Comparison of ENCODE assay signal across 8 mouse cellular contexts in genomic region chr17:7946053-7946627, GRCm38 (mm10). TPM values are rescaled to one million over a fixed set of nuclear protein-coding genes. Genes with fewer than 3 reads are reported as not detected.
DNase-seq lines count a peak whose midpoint lies in the region; ATAC-seq and TF ChIP-seq lines count a peak whose summit lies in the region.
"Not testable (repeated sequence)": the region's sequence is repeated elsewhere in the genome, so short reads cannot be mapped to it uniquely, and the experiment has no call there.

No protein-coding gene starts in this region.

- H3K27me3 ChIP-seq in embryonic facial prominence, embryonic 11.5 days (ENCODE audit: control insufficient read depth, insufficient read depth, low read length); forebrain, embryonic 16.5 days (replicated peaks; ENCODE audit: control insufficient read depth, insufficient read depth, low read length); hindbrain, embryonic 10.5 days (ENCODE audit: insufficient read depth, poor library complexity, severe bottlenecking); kidney, embryonic 16.5 days (ENCODE audit: insufficient read depth, low read length); liver, embryonic 15.5 days; midbrain, embryonic 12.5 days; spleen, adult 2 months (ENCODE audit: control insufficient read depth, insufficient read depth, low read length): not testable (repeated sequence)

- not testable (repeated sequence) for DNase-seq in embryonic facial prominence, embryonic 11.5 days (ENCODE audit: low spot score); hindbrain, embryonic 10.5 days (ENCODE audit: low spot score); spleen, adult 2 months (ENCODE audit: low read depth in 1 of 2, low spot score in 2 of 2)

- H3K27ac ChIP-seq in embryonic facial prominence, embryonic 11.5 days (replicated peaks; ENCODE audit: low read depth, low read length); kidney, embryonic 16.5 days (ENCODE audit: low read length): not testable (repeated sequence)
- H3K27ac ChIP-seq in forebrain, embryonic 16.5 days (ENCODE audit: low read length), result peak overlapping the region; percentile 60
- peak overlapping the region; percentile 89 for H3K27ac ChIP-seq in hindbrain, embryonic 10.5 days
- peak overlapping the region; percentile 89; the same call in 1 of the 2 replicates for H3K27ac ChIP-seq in liver, embryonic 15.5 days (replicated peaks)
- H3K27ac ChIP-seq in midbrain, embryonic 12.5 days (replicated peaks), result peak overlapping the region; percentile 83; the same call in 1 of the 2 replicates
- peak overlapping the region; percentile 81 for H3K27ac ChIP-seq in spleen, adult 2 months (ENCODE audit: insufficient read depth, low read length)

- not testable (repeated sequence) for TF ChIP-seq POLR2A in spleen, adult 2 months (IDR thresholded peaks at IDR 0.05; ENCODE audit: low read depth, low read length)

- not testable (repeated sequence) for H3K9ac ChIP-seq in embryonic facial prominence, embryonic 11.5 days (replicated peaks; ENCODE audit: low read length)
- peak overlapping the region; percentile 68 for H3K9ac ChIP-seq in forebrain, embryonic 16.5 days (replicated peaks; ENCODE audit: low read depth, low read length)
- H3K9ac ChIP-seq in kidney, embryonic 16.5 days (replicated peaks; ENCODE audit: low read length), result peak overlapping the region; percentile 63
- H3K9ac ChIP-seq in liver, embryonic 15.5 days, result peak overlapping the region; percentile 61
- H3K9ac ChIP-seq in midbrain, embryonic 12.5 days (replicated peaks), result peak overlapping the region; percentile 50

- not testable (repeated sequence) for TF ChIP-seq CTCF in spleen, adult 2 months (IDR thresholded peaks at IDR 0.05; ENCODE audit: extremely low read depth, insufficient read depth, insufficient read length, insufficient replicate concordance)

- peak overlapping the region; percentile 44 for H3K4me3 ChIP-seq in embryonic facial prominence, embryonic 11.5 days (ENCODE audit: low read depth, low read length)
- H3K4me3 ChIP-seq in forebrain, embryonic 16.5 days (replicated peaks; ENCODE audit: low read length), result peak overlapping the region; percentile 58
- peak overlapping the region; percentile 62 for H3K4me3 ChIP-seq in hindbrain, embryonic 10.5 days
- peak overlapping the region; percentile 56 for H3K4me3 ChIP-seq in kidney, embryonic 16.5 days (ENCODE audit: low read length)
- peak overlapping the region; percentile 68 for H3K4me3 ChIP-seq in liver, embryonic 15.5 days (replicated peaks)
- H3K4me3 ChIP-seq in midbrain, embryonic 12.5 days, result peak overlapping the region; percentile 51
- peak overlapping the region; percentile 76 for H3K4me3 ChIP-seq in spleen, adult 2 months (ENCODE audit: extremely low read depth, insufficient read depth, insufficient read length)

- peak; percentile 13 for ATAC-seq in CD4-positive, CD25-positive, alpha-beta regulatory T cell, adult 4 months
- ATAC-seq in embryonic facial prominence, embryonic 11.5 days (replicated peaks; ENCODE audit: insufficient number of reproducible peaks, low FRiP score, low TSS enrichment, low read depth); midbrain, embryonic 12.5 days (ENCODE audit: low FRiP score, low read depth): not testable (repeated sequence)
- peak; percentile 1; the same call in 1 of the 2 replicates for ATAC-seq in forebrain, embryonic 16.5 days
- peak; percentile 75 for ATAC-seq in kidney, embryonic 16.5 days (ENCODE audit: low FRiP score, low TSS enrichment)
- peak; percentile 23; the same call in 1 of the 2 replicates for ATAC-seq in liver, embryonic 15.5 days (ENCODE audit: insufficient read depth)

- H3K36me3 ChIP-seq in embryonic facial prominence, embryonic 11.5 days (replicated peaks; ENCODE audit: control insufficient read depth, insufficient read depth, low read depth, low read length); forebrain, embryonic 16.5 days (ENCODE audit: control insufficient read depth, insufficient read depth); hindbrain, embryonic 10.5 days; kidney, embryonic 16.5 days (ENCODE audit: insufficient read depth, low read length); liver, embryonic 15.5 days (replicated peaks); midbrain, embryonic 12.5 days; spleen, adult 2 months (ENCODE audit: control insufficient read depth, insufficient read depth, low read length): not testable (repeated sequence)

- not testable (repeated sequence) for H3K4me1 ChIP-seq in embryonic facial prominence, embryonic 11.5 days (ENCODE audit: control insufficient read depth, insufficient read depth, low read length); forebrain, embryonic 16.5 days (replicated peaks; ENCODE audit: control insufficient read depth, insufficient read depth, low read length); hindbrain, embryonic 10.5 days (replicated peaks); kidney, embryonic 16.5 days (ENCODE audit: insufficient read depth, low read length); liver, embryonic 15.5 days (replicated peaks); midbrain, embryonic 12.5 days; spleen, adult 2 months (ENCODE audit: control insufficient read depth, insufficient read depth, insufficient read length)

- not testable (repeated sequence) for H3K9me3 ChIP-seq in embryonic facial prominence, embryonic 11.5 days (replicated peaks; ENCODE audit: control insufficient read depth, low read length); forebrain, embryonic 16.5 days (ENCODE audit: control insufficient read depth, low read length); hindbrain, embryonic 10.5 days; kidney, embryonic 16.5 days (ENCODE audit: low read length); liver, embryonic 15.5 days (replicated peaks); midbrain, embryonic 12.5 days

- 0% methylated on average over 7 of the region's 27 CpGs for WGBS in embryonic facial prominence, embryonic 11.5 days
- 0% methylated on average over 15 of the region's 27 CpGs for WGBS in forebrain, embryonic 16.5 days
- 1% methylated on average over 20 of the region's 27 CpGs for WGBS in hindbrain, embryonic 10.5 days
- 0% methylated on average over 15 of the region's 27 CpGs for WGBS in kidney, embryonic 16.5 days
- 0% methylated on average over 19 of the region's 27 CpGs for WGBS in liver, embryonic 15.5 days (ENCODE audit: insufficient replicate concordance)
- WGBS in midbrain, embryonic 12.5 days, result under 1% methylated on average over 19 of the region's 27 CpGs
- 1% methylated on average over 19 of the region's 27 CpGs for WGBS in spleen, adult 2 months

- H3K4me2 ChIP-seq in embryonic facial prominence, embryonic 11.5 days (ENCODE audit: low read depth, low read length), result peak overlapping the region; percentile 35; the same call in 1 of the 2 replicates
- H3K4me2 ChIP-seq in forebrain, embryonic 16.5 days (ENCODE audit: low read length), result peak overlapping the region; percentile 47
- H3K4me2 ChIP-seq in kidney, embryonic 16.5 days (replicated peaks; ENCODE audit: low read depth, low read length), result peak overlapping the region; percentile 62
- H3K4me2 ChIP-seq in liver, embryonic 15.5 days, result peak overlapping the region; percentile 79
- peak overlapping the region; percentile 65 for H3K4me2 ChIP-seq in midbrain, embryonic 12.5 days (replicated peaks)

RNA-seq across cellular contexts. Expression of gene Rsph3a, which starts 0.7 kb away (rescaled TPM):
- 10 to 100 TPM; 24.2 to 34.8 TPM for polyA plus RNA-seq in CD4-positive, CD25-positive, alpha-beta regulatory T cell, adult 4 months (2017; shearing (Covaris generic))
- polyA plus RNA-seq in embryonic facial prominence, embryonic 11.5 days (2014; fragmentation: Nextera tagmentation; extraction: Ambion mirVana), result 46.0 and 52.9 TPM in 2 replicates
- polyA plus RNA-seq in forebrain, embryonic 16.5 days (2015; fragmentation: Nextera tagmentation; extraction: Ambion mirVana), result 68.0 and 77.9 TPM in 2 replicates
- 60.2 and 61.8 TPM in 2 replicates for polyA plus RNA-seq in hindbrain, embryonic 10.5 days (2016; fragmentation: Nextera tagmentation; extraction: Ambion mirVana)
- 60.3 and 65.3 TPM in 2 replicates for polyA plus RNA-seq in kidney, embryonic 16.5 days (2015; fragmentation: Nextera tagmentation; extraction: Ambion mirVana)
- 15.5 and 15.9 TPM in 2 replicates for polyA plus RNA-seq in liver, embryonic 15.5 days (2015; fragmentation: Nextera tagmentation; extraction: Ambion mirVana)
- polyA plus RNA-seq in midbrain, embryonic 12.5 days (2016; fragmentation: Nextera tagmentation; extraction: Ambion mirVana), result 65.3 and 67.0 TPM in 2 replicates
- polyA plus RNA-seq in spleen, adult 2 months (2012; rRNA removed), result 27.1 and 37.2 TPM in 2 replicates

RNA-seq across cellular contexts. Expression of gene Tagap, which starts 20.3 kb away (rescaled TPM):
- 100 to 1,000 TPM; 108 to 131 TPM for polyA plus RNA-seq in CD4-positive, CD25-positive, alpha-beta regulatory T cell, adult 4 months (2017; shearing (Covaris generic))
- 0.42 and 0.65 TPM in 2 replicates for polyA plus RNA-seq in embryonic facial prominence, embryonic 11.5 days (2014; fragmentation: Nextera tagmentation; extraction: Ambion mirVana)
- 0.36 and 0.43 TPM in 2 replicates for polyA plus RNA-seq in forebrain, embryonic 16.5 days (2015; fragmentation: Nextera tagmentation; extraction: Ambion mirVana)
- 0.58 and 0.76 TPM in 2 replicates for polyA plus RNA-seq in hindbrain, embryonic 10.5 days (2016; fragmentation: Nextera tagmentation; extraction: Ambion mirVana)
- 0.60 and 0.68 TPM in 2 replicates for polyA plus RNA-seq in kidney, embryonic 16.5 days (2015; fragmentation: Nextera tagmentation; extraction: Ambion mirVana)
- polyA plus RNA-seq in liver, embryonic 15.5 days (2015; fragmentation: Nextera tagmentation; extraction: Ambion mirVana), result 1.8 and 2.2 TPM in 2 replicates
- 0.50 and 0.56 TPM in 2 replicates for polyA plus RNA-seq in midbrain, embryonic 12.5 days (2016; fragmentation: Nextera tagmentation; extraction: Ambion mirVana)
- polyA plus RNA-seq in spleen, adult 2 months (2012; rRNA removed), result 14.6 and 16.8 TPM in 2 replicates
